Mouse (Mus musculus) urinary bladder, adult 18-20 months (tissue): Measurements from ENCODE around the gene Lrrtm1.

Experiments used
- DNase-seq, 2 experiments: peaks; one replicate each; pipeline ENCODE4 v3.0.0; 2022; ENCODE audit warnings: low spot score in 2 of 2, mixed read lengths in 2 of 2

Gene Lrrtm1

DNA sequence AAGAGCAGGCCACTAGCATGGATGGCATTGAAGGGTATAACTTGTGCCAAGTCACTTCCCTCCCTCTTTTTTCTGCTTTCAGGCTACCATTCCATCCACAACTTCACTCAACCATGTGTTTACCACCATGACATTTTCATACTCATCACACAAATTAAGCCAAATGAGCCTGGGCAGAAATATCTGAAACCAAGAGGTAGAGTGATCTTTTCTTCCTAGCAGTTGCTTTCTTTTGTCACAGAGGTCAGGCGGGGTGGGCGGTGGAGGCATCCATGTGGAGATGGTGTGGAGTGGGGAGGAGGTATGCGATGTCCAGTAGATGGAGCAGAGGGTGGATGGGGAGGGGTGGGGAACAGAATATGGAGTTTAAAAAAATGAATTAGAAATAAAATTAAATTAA is 64.3 kb downstream of the Lrrtm1 start:
- no peak for DNase-seq
